Mouse (Mus musculus) cerebellum, adult 2 months (tissue): ENCODE results near the gene Ccdc114. TPM values are rescaled to one million over a fixed set of nuclear protein-coding genes. Genes with fewer than 3 reads are reported as not detected.
"Not testable (repeated sequence)": the region's sequence is repeated elsewhere in the genome, so short reads cannot be mapped to it uniquely, and the experiment has no call there.

ENCODE experiments used
- DNase-seq, 2 experiments: peaks; one replicate each; pipeline ENCODE4 v3.0.0; 2021
- H3K27ac ChIP-seq: fragments of 200-500 bp; 2 replicates; pipeline ENCODE4 v1.5.1; 2012; ENCODE audit warnings: low read length, control low read depth, inconsistent platforms; ENCODE audit not compliant: insufficient read depth
- H3K27me3 ChIP-seq: fragments of 200-500 bp; 2 replicates; pipeline ENCODE4 v1.6.1; 2012; ENCODE audit warnings: inconsistent platforms, mild to moderate bottlenecking, low read length, moderate library complexity; ENCODE audit not compliant: control insufficient read depth, insufficient read depth
- H3K4me1 ChIP-seq: fragments of 200-500 bp; 2 replicates; pipeline ENCODE4 v1.6.1; 2011; ENCODE audit warnings: low read length; ENCODE audit not compliant: control insufficient read depth, insufficient read depth
- H3K4me3 ChIP-seq: fragments of 200-500 bp; replicated peaks from 2 replicates; pipeline ENCODE3; 2011; ENCODE audit warnings: mild to moderate bottlenecking, low read depth, low read length, control low read depth; ENCODE audit not compliant: insufficient read depth
- CTCF ChIP-seq: fragments of 200-500 bp; IDR thresholded peaks from 2 replicates; pipeline ENCODE4 v1.5.1; 2011; ENCODE audit warnings: low read depth, mild to moderate bottlenecking, control low read depth, low read length, moderate library complexity, borderline replicate concordance; ENCODE audit not compliant: insufficient read depth
- POLR2A ChIP-seq: fragments of 200-500 bp; IDR thresholded peaks from 2 replicates; pipeline ENCODE4 v1.6.1; 2011; ENCODE audit warnings: low read length, control low read depth, borderline replicate concordance; ENCODE audit not compliant: insufficient read depth
- WGBS: fragments of 180-500 bp; shearing (Covaris S2); methylation state at CpG from one replicate; pipeline ENCODE4 v1.1.7; 2018; 5-methylcytosine and 5-hydroxymethylcytosine counted together
- polyA plus RNA-seq: library from polyadenylated mRNA; depleted of rRNA; stranded (reverse); fragments of >200 nt; gene quantifications from 2 replicates; pipeline ENCODE4 v1.2.3, GENCODE M21; 2012

Ccdc114 gene
- polyA plus RNA-seq, 1 experiment = 3.4 TPM

GRCm38 (mm10) chr7:45896517-45897257, 27.2 kb upstream of the Ccdc114 start, which contains the start of the genes Syngr4 and Tmem143:
Syngr4 (minus strand) TSS chr7:45896714.
Tmem143 (plus strand) TSS chr7:45896941.
- H3K27ac ChIP-seq = peak within 1 kb of the TSS; percentile 80
- H3K4me3 ChIP-seq = peak within 1 kb of the TSS; percentile 87
- DNase-seq = peak; percentile 97 to 99
- no peaks in the 10 kb centered on the region for H3K4me1 ChIP-seq
- peak; percentile 97 for TF ChIP-seq POLR2A
- no peak for TF ChIP-seq CTCF
- WGBS = under 1% methylated on average over 40 of the region's 40 CpGs
- H3K27me3 ChIP-seq = no peaks in the 10 kb centered on the region

- TF ChIP-seq CTCF (no peak), POLR2A (0 out of 2 replicates have a peak, but pooled peaks have one; percentile 29)
- Histone ChIP-seq H3K4me3 (peak overlapping the region; percentile 87), H3K27me3 (no peaks in the 10 kb centered on the region), H3K4me1 (no peaks in the 10 kb centered on the region), H3K27ac (peak overlapping the region; percentile 80)
- DNase-seq = peak; percentile 73 to 78
- under 1% methylated on average over 19 of the region's 19 CpGs for WGBS
These were observed 26.6 kb upstream of the Ccdc114 start for GRCm38 (mm10) chr7:45897258-45897757.

GRCm38 (mm10) chr7:45898125-45898524, 25.7 kb upstream of the Ccdc114 start:
- not testable (repeated sequence) for H3K27me3 ChIP-seq, H3K4me3 ChIP-seq, H3K27ac ChIP-seq, H3K4me1 ChIP-seq
- 47% methylated on average over 4 of the region's 4 CpGs for WGBS
- DNase-seq = peak in 1 of 2 experiments; percentile 41

GRCm38 (mm10) chr7:45901562-45901961, 22.3 kb upstream of the Ccdc114 start:
- no peak overlapping the region for H3K27ac ChIP-seq
- H3K4me1 ChIP-seq = no peaks in the 10 kb centered on the region
- no peak overlapping the region for H3K4me3 ChIP-seq
- no peak for DNase-seq
- no peak for TF ChIP-seq POLR2A
- TF ChIP-seq CTCF = no peak
- WGBS = 54% methylated on average over 5 of the region's 5 CpGs
- no peaks in the 10 kb centered on the region for H3K27me3 ChIP-seq

GRCm38 (mm10) chr7:45902481-45903002, 21.3 kb upstream of the Ccdc114 start:
- DNase-seq = no peak
- no peaks in the 10 kb centered on the region for H3K27me3 ChIP-seq
- no peak for TF ChIP-seq CTCF
- no peak for TF ChIP-seq POLR2A
- no peak overlapping the region for H3K27ac ChIP-seq
- 75% methylated on average over 12 of the region's 12 CpGs for WGBS
- H3K4me3 ChIP-seq = no peak overlapping the region
- H3K4me1 ChIP-seq = no peaks in the 10 kb centered on the region

- TF ChIP-seq POLR2A (no peak), CTCF (no peak)
- 96% methylated on average over 9 of the region's 9 CpGs for WGBS
- H3K4me3 ChIP-seq = no peak overlapping the region
- no peak overlapping the region for H3K27ac ChIP-seq
- no peaks in the 10 kb centered on the region for H3K4me1 ChIP-seq
- no peak for DNase-seq
- H3K27me3 ChIP-seq = no peaks in the 10 kb centered on the region
These were observed 17.2 kb upstream of the Ccdc114 start for GRCm38 (mm10) chr7:45906622-45907021.

- TF ChIP-seq POLR2A (no peak), CTCF (no peak)
- Histone ChIP-seq H3K27me3 (no peaks in the 10 kb centered on the region), H3K27ac (no peak overlapping the region), H3K4me3 (no peak overlapping the region), H3K4me1 (no peaks in the 10 kb centered on the region)
- no peak for DNase-seq
These were observed 15.5 kb upstream of the Ccdc114 start for GRCm38 (mm10) chr7:45908384-45908783.

- H3K27me3 ChIP-seq = no peaks in the 10 kb centered on the region
- 95% methylated on average over 16 of the region's 16 CpGs for WGBS
- no peak overlapping the region for H3K27ac ChIP-seq
- no peaks in the 10 kb centered on the region for H3K4me1 ChIP-seq
- no peak for DNase-seq
- TF ChIP-seq CTCF (no peak), POLR2A (no peak)
- no peak overlapping the region for H3K4me3 ChIP-seq
These were observed 14.7 kb upstream of the Ccdc114 start for GRCm38 (mm10) chr7:45909145-45909544.
